Mouse (Mus musculus) embryonic facial prominence, embryonic 12.5 days (tissue): ENCODE data around the gene Tas1r3. TPM values are rescaled to one million over a fixed set of nuclear protein-coding genes. Genes with fewer than 3 reads are reported as not detected.
A peak's percentile ranks its signal among the peaks of the same experiment; 100 is the strongest.

ENCODE experiments used
- ATAC-seq: fragments of 200-750 bp; cut with Nextera tagmentation; 2 replicates; pipeline ENCODE4 v1.8.0; 2017; ENCODE audit not compliant: insufficient number of reproducible peaks, insufficient read depth, low FRiP score, low TSS enrichment
- H3K27ac ChIP-seq: fragments of 300-500 bp; sonication (generic); 2 replicates; pipeline ENCODE4 v1.5.1; 2016; ENCODE audit warnings: mild to moderate bottlenecking
- H3K27me3 ChIP-seq: fragments of 300-500 bp; sonication (generic); 2 replicates; pipeline ENCODE4 v1.6.1; 2016; ENCODE audit warnings: mild to moderate bottlenecking, moderate library complexity
- H3K36me3 ChIP-seq: fragments of 300-500 bp; sonication (generic); 2 replicates; pipeline ENCODE4 v1.6.1; 2016; ENCODE audit warnings: mild to moderate bottlenecking
- H3K4me1 ChIP-seq: fragments of 300-500 bp; sonication (generic); 2 replicates; pipeline ENCODE4 v1.6.1; 2016
- H3K4me2 ChIP-seq: fragments of 300-500 bp; sonication (generic); replicated peaks from 2 replicates; pipeline ENCODE4 v1.6.1; 2016; ENCODE audit warnings: mild to moderate bottlenecking, moderate library complexity
- H3K4me3 ChIP-seq: fragments of 300-500 bp; sonication (generic); 2 replicates; pipeline ENCODE4 v1.5.1; 2016; ENCODE audit warnings: mild to moderate bottlenecking
- H3K9ac ChIP-seq: fragments of 300-500 bp; sonication (generic); 2 replicates; pipeline ENCODE4 v1.6.1; 2016; ENCODE audit warnings: mild to moderate bottlenecking, moderate library complexity
- H3K9me3 ChIP-seq: fragments of 300-500 bp; sonication (generic); 2 replicates; pipeline ENCODE4 v1.6.1; 2016; ENCODE audit warnings: mild to moderate bottlenecking, moderate library complexity
- WGBS: fragments of 180-500 bp; shearing (Covaris S2); methylation state at CpG from one replicate; pipeline ENCODE4 v1.1.7; 2016; 5-methylcytosine and 5-hydroxymethylcytosine counted together
- microRNA-seq: library from miRNA; unstranded; fragments of <30 nt; microRNA quantifications from one replicate; pipeline ENCODE4, GENCODE M21; 2017
- polyA plus RNA-seq: library from polyadenylated mRNA; unstranded; fragments of >200 nt; fragmentation: Nextera tagmentation; extraction: Ambion mirVana; gene quantifications from 2 replicates; pipeline ENCODE4 v1.2.1, GENCODE M21; 2016

The Tas1r3 gene
- polyA plus RNA-seq, 1 experiment from 2014 or later = 0.47 TPM

- Histone ChIP-seq H3K4me3 (no peak overlapping the region), H3K4me1 (no peaks in the 10 kb centered on the region), H3K4me2 (no peak overlapping the region), H3K36me3 (peaks cover 91% of the 10 kb centered on the region), H3K27me3 (no peaks in the 10 kb centered on the region), H3K27ac (no peak overlapping the region), H3K9ac (no peak overlapping the region), H3K9me3 (no peaks in the 10 kb centered on the region)
- 80% methylated on average over 7 of the region's 7 CpGs for WGBS
- no peak for ATAC-seq
Measured at GRCm38 (mm10) chr4:155821025-155821424, 42.1 kb downstream of the Tas1r3 start.

- H3K27ac ChIP-seq = no peak overlapping the region
- no peaks in the 10 kb centered on the region for H3K27me3 ChIP-seq
- H3K4me3 ChIP-seq = no peak overlapping the region
- no peak overlapping the region for H3K4me2 ChIP-seq
- H3K4me1 ChIP-seq = peaks cover 12% of the 10 kb centered on the region
- no peak overlapping the region for H3K9ac ChIP-seq
- H3K36me3 ChIP-seq = peaks cover 85% of the 10 kb centered on the region
- no peaks in the 10 kb centered on the region for H3K9me3 ChIP-seq
- ATAC-seq = no peak
- 89% methylated on average over 4 of the region's 4 CpGs for WGBS
Measured at GRCm38 (mm10) chr4:155817533-155817932, 45.6 kb downstream of the Tas1r3 start.

DNA sequence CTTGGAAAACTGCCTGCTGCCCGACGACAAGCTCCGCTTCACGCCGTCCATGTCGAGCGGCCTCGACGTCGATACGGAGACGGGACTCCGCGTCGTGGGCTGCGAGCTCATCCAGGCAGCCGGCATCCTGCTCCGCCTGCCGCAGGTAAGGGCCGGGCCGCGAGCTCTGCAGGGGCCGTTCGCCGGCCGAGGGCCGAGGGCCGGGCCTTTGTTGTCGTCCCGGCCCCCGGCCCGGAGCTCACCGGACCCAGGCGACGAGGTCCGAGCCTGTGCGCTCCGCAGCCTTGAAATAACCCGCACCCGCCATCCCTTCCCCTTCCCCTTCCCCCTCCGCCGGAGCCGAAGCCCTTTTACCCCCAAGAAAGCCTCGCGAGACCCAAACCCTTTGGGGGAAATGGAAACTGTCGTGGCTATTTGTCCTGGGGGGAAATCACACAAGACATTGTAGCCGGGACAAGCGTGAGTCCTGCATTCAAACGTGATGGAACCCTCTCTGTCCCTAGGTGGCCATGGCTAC lies 50.4 kb downstream of the Tas1r3 start:
- Histone ChIP-seq H3K4me1 (peaks cover 18% of the 10 kb centered on the region), H3K27ac (peak overlapping the region; percentile 85), H3K9me3 (no peaks in the 10 kb centered on the region), H3K36me3 (peaks cover 74% of the 10 kb centered on the region), H3K9ac (peak overlapping the region; percentile 98), H3K4me3 (peak overlapping the region; percentile 93), H3K4me2 (peak overlapping the region; percentile 92), H3K27me3 (no peaks in the 10 kb centered on the region)
- WGBS = under 1% methylated on average over 49 of the region's 49 CpGs
- ATAC-seq = peak; percentile 44

DNA sequence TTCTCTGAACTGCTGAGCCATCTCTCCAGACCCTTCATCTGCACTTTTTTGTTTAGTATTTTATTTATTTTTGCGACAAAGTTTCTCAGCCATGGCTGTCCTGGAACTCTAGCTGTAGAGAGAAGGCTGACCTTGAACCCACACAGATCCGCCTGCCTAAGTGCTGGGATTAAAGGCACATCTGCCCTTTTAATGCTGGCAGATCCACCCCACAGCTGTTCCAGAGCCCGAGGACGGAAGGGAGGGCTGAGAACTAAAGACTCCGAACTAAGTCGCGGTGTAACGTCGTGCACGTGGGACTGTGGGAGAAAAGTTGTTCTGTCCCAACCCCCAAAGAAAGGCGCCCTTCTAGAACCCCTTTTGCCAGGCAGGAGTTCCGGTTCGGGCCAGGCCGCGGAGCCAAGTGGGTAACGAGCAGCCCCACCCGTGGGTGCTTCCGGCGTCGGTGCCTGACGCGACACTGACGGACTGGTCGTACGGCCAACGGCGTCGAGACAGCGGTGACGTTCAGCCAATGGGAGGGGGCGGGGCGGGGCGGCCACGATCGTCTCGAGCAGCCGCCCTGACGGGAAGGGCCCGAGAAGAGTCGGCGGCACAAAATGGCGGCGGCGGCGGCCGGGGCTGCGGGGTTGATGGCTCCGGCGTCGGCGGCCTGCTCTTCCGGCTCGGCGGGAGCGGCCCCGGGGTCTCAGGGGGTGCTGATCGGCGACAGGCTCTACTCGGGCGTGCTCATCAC lies 51.1 kb downstream of the Tas1r3 start, which contains the start of gene Ccnl2:
Ccnl2 (plus strand) TSS at position 561 of the 736 bp plus-strand sequence.
- Histone ChIP-seq H3K27me3 (no peaks in the 10 kb centered on the region), H3K9me3 (no peaks in the 10 kb centered on the region), H3K4me3 (peak within 1 kb of the TSS; percentile 93), H3K9ac (peak within 1 kb of the TSS; percentile 98), H3K36me3 (peaks cover 74% of the 10 kb centered on the region), H3K4me1 (peaks cover 18% of the 10 kb centered on the region), H3K4me2 (peak within 1 kb of the TSS; percentile 92), H3K27ac (peak within 1 kb of the TSS; percentile 94)
- 1% methylated on average over 60 of the region's 60 CpGs for WGBS
- ATAC-seq = peak; percentile 98

Small RNA genes within 50 kb of the gene (microRNA-seq; reads per million reads assigned to microRNA genes)
- not detected for gene Gm22991

Other genes with a start within 250 kb of the Tas1r3 start
- 78.3 and 86.6 TPM in 2 replicates for gene Cdk11b, start 238.5 kb downstream of the Tas1r3 start, polyA plus RNA-seq
- gene Gm10563, start 218.0 kb downstream of the Tas1r3 start, polyA plus RNA-seq = not detected in 2 replicates
- gene Mmp23, start 210.0 kb downstream of the Tas1r3 start, polyA plus RNA-seq = 11.3 and 16.1 TPM in 2 replicates
- 38.2 and 40.8 TPM in 2 replicates for gene Mib2, start 194.2 kb downstream of the Tas1r3 start, polyA plus RNA-seq
- gene Fndc10, start 169.0 kb downstream of the Tas1r3 start, polyA plus RNA-seq = 12.2 and 15.2 TPM in 2 replicates
- 135 and 136 TPM in 2 replicates for gene Ssu72, start 158.6 kb downstream of the Tas1r3 start, polyA plus RNA-seq
- 2.2 and 2.5 TPM in 2 replicates for gene Tmem240, start 128.6 kb downstream of the Tas1r3 start, polyA plus RNA-seq
- 103 and 106 TPM in 2 replicates for gene Atad3a, start 102.3 kb downstream of the Tas1r3 start, polyA plus RNA-seq
- 9.2 and 9.5 TPM in 2 replicates for gene Vwa1, start 88.7 kb downstream of the Tas1r3 start, polyA plus RNA-seq
- gene Tmem88b, start 77.5 kb downstream of the Tas1r3 start, polyA plus RNA-seq = 0.69 and 1.0 TPM in 2 replicates
- 0.25 TPM in 1 of 2 replicates, not detected in the other for gene Ankrd65, start 72.9 kb downstream of the Tas1r3 start, polyA plus RNA-seq
- 214 TPM in 2 replicates for gene Mrpl20, start 60.5 kb downstream of the Tas1r3 start, polyA plus RNA-seq
- 243 and 253 TPM in 2 replicates for gene Ccnl2, start 50.9 kb downstream of the Tas1r3 start, polyA plus RNA-seq
- 146 and 149 TPM in 2 replicates for gene Aurkaip1, start 32.1 kb downstream of the Tas1r3 start, polyA plus RNA-seq
- 50.7 and 52.6 TPM in 2 replicates for gene Mxra8, start 23.7 kb downstream of the Tas1r3 start, polyA plus RNA-seq
- gene Dvl1, start 16.0 kb downstream of the Tas1r3 start, polyA plus RNA-seq = 8.3 and 16.9 TPM in 2 replicates
- gene Cptp, start 6.1 kb upstream of the Tas1r3 start, polyA plus RNA-seq = 15.9 and 17.1 TPM in 2 replicates
- gene Ints11, start 6.2 kb upstream of the Tas1r3 start, polyA plus RNA-seq = 83.7 and 85.4 TPM in 2 replicates
- 56.0 and 56.6 TPM in 2 replicates for gene Pusl1, start 28.4 kb upstream of the Tas1r3 start, polyA plus RNA-seq
- gene Acap3, start 28.5 kb upstream of the Tas1r3 start, polyA plus RNA-seq = 25.1 and 27.7 TPM in 2 replicates
- 158 and 160 TPM in 2 replicates for gene Ube2j2, start 80.5 kb upstream of the Tas1r3 start, polyA plus RNA-seq
- 31.9 and 35.8 TPM in 2 replicates for gene C1qtnf12, start 99.0 kb upstream of the Tas1r3 start, polyA plus RNA-seq
- gene B3galt6, start 129.3 kb upstream of the Tas1r3 start, polyA plus RNA-seq = 18.4 and 20.3 TPM in 2 replicates
- 141 and 143 TPM in 2 replicates for gene Sdf4, start 129.5 kb upstream of the Tas1r3 start, polyA plus RNA-seq
- 0.70 and 1.1 TPM in 2 replicates for gene Tnfrsf4, start 150.5 kb upstream of the Tas1r3 start, polyA plus RNA-seq
- gene Tnfrsf18, start 162.8 kb upstream of the Tas1r3 start, polyA plus RNA-seq = 1.9 and 2.3 TPM in 2 replicates
- 1.0 and 1.5 TPM in 2 replicates for gene Ttll10, start 196.1 kb upstream of the Tas1r3 start, polyA plus RNA-seq
- 54.8 and 55.5 TPM in 2 replicates for gene 9430015G10Rik, start 246.6 kb upstream of the Tas1r3 start, polyA plus RNA-seq